Comparison of ENCODE assay signal across 22 mouse cellular contexts in the genomic region with DNA sequence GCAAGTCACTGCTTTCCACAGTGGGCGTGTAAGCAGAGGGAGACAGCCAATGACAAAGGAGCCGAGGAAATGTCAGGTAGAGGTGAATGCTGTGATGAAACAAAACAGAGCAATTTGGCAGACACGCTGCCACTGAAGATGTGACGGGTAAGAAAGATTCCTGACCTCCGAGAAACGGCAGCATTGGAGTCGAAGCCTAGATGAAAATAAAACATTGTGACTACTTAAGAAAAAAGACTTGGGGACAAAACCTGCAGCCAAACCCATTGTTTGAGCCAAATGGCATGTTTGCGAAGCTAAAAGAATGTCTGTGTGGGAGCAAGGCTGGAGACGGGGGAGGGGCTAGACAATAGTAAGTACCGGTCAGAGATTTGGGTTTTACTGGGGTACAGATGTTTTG.
DNase-seq lines count a peak whose midpoint lies in the region; ATAC-seq lines count a peak whose summit lies in the region.
"Had no signal": no experiment of that assay in that cellular context is flagged by ENCODE, and none has a peak within 500 bp of the region (broad histone marks: within the 10 kb centered on the region; RNA-seq: fewer than 3 reads in every experiment).

No protein-coding gene starts in this region.

- ATAC-seq in heart, embryonic 11.5 days (replicated peaks; ENCODE audit: insufficient number of reproducible peaks, low FRiP score, low TSS enrichment): no peak
- ATAC-seq in hindbrain, embryonic 14.5 days (ENCODE audit: low FRiP score): no peak
- ATAC-seq in hindbrain, embryonic 13.5 days (ENCODE audit: low FRiP score): no peak
- no peak for ATAC-seq in kidney, embryonic 16.5 days (ENCODE audit: low FRiP score, low TSS enrichment)
- ATAC-seq: forebrain, embryonic 13.5 days; forebrain, embryonic 16.5 days; Patski had no signal

- H3K4me2 ChIP-seq in heart, embryonic 11.5 days: no peak overlapping the region
- H3K4me2 ChIP-seq in hindbrain, embryonic 14.5 days (replicated peaks): 0 out of 2 replicates have a peak overlapping the region, but pooled peaks have one; percentile 3
- no peak overlapping the region for H3K4me2 ChIP-seq in hindbrain, embryonic 13.5 days
- H3K4me2 ChIP-seq in kidney, embryonic 16.5 days (replicated peaks; ENCODE audit: low read depth, low read length): no peak overlapping the region
- H3K4me2 ChIP-seq: forebrain, embryonic 13.5 days; hindbrain, embryonic 15.5 days had no signal

- H3K9ac ChIP-seq in heart, embryonic 11.5 days (ENCODE audit: low read depth, low read length): no peak overlapping the region
- no peak overlapping the region for H3K9ac ChIP-seq in hindbrain, embryonic 14.5 days
- H3K9ac ChIP-seq in hindbrain, embryonic 13.5 days: no peak overlapping the region
- no peak overlapping the region for H3K9ac ChIP-seq in kidney, embryonic 16.5 days (replicated peaks; ENCODE audit: low read length)
- H3K9ac ChIP-seq: forebrain, embryonic 13.5 days; hindbrain, embryonic 15.5 days had no signal

- peaks cover 19% of the 10 kb centered on the region for H3K4me1 ChIP-seq in heart, embryonic 10.5 days
- H3K4me1 ChIP-seq in heart, embryonic 11.5 days (ENCODE audit: control insufficient read depth, insufficient read depth, low read length): 0 out of 2 replicates have a peak, but pooled peaks cover 3% of the 10 kb centered on the region
- H3K4me1 ChIP-seq in hindbrain, embryonic 14.5 days (replicated peaks; ENCODE audit: control insufficient read depth, insufficient read depth, low read length): no peaks in the 10 kb centered on the region
- H3K4me1 ChIP-seq in hindbrain, embryonic 13.5 days (replicated peaks): peaks cover 5% of the 10 kb centered on the region; the same call in 1 of the 2 replicates
- 0 out of 2 replicates have a peak, but pooled peaks cover 6% of the 10 kb centered on the region for H3K4me1 ChIP-seq in kidney, embryonic 16.5 days (ENCODE audit: insufficient read depth, low read length)
- H3K4me1 ChIP-seq: hindbrain, embryonic 15.5 days had no signal

- H3K27me3 ChIP-seq in heart, embryonic 10.5 days (ENCODE audit: insufficient read depth, poor library complexity, severe bottlenecking): no peaks in the 10 kb centered on the region
- H3K27me3 ChIP-seq in heart, embryonic 11.5 days (ENCODE audit: control insufficient read depth, insufficient read depth, low read length): no peaks in the 10 kb centered on the region
- no peaks in the 10 kb centered on the region for H3K27me3 ChIP-seq in hindbrain, embryonic 14.5 days (ENCODE audit: control insufficient read depth, insufficient read depth, low read length)
- no peaks in the 10 kb centered on the region for H3K27me3 ChIP-seq in hindbrain, embryonic 13.5 days
- no peaks in the 10 kb centered on the region for H3K27me3 ChIP-seq in kidney, embryonic 16.5 days (ENCODE audit: insufficient read depth, low read length)
- H3K27me3 ChIP-seq: forebrain, embryonic 13.5 days; hindbrain, embryonic 15.5 days had no signal

- H3K4me3 ChIP-seq in heart, embryonic 10.5 days: no peak overlapping the region
- no peak overlapping the region for H3K4me3 ChIP-seq in heart, embryonic 11.5 days (ENCODE audit: low read depth, low read length)
- H3K4me3 ChIP-seq in hindbrain, embryonic 14.5 days (replicated peaks; ENCODE audit: low read length): no peak overlapping the region
- no peak overlapping the region for H3K4me3 ChIP-seq in hindbrain, embryonic 13.5 days
- no peak overlapping the region for H3K4me3 ChIP-seq in kidney, embryonic 16.5 days (ENCODE audit: low read length)
- H3K4me3 ChIP-seq: forebrain, embryonic 10.5 days; forebrain, embryonic 13.5 days; hindbrain, embryonic 10.5 days; hindbrain, embryonic 15.5 days had no signal

- H3K27ac ChIP-seq in heart, embryonic 10.5 days: no peak overlapping the region
- no peak overlapping the region for H3K27ac ChIP-seq in heart, embryonic 11.5 days (ENCODE audit: low read depth, low read length)
- H3K27ac ChIP-seq in hindbrain, embryonic 14.5 days: no peak overlapping the region
- H3K27ac ChIP-seq in hindbrain, embryonic 13.5 days: no peak overlapping the region
- H3K27ac ChIP-seq in kidney, embryonic 16.5 days (ENCODE audit: low read length): peak overlapping the region; percentile 78
- H3K27ac ChIP-seq: forebrain, embryonic 10.5 days; forebrain, embryonic 13.5 days; hindbrain, embryonic 10.5 days; hindbrain, embryonic 15.5 days had no signal

- H3K9me3 ChIP-seq in heart, embryonic 10.5 days: no peaks in the 10 kb centered on the region
- no peaks in the 10 kb centered on the region for H3K9me3 ChIP-seq in heart, embryonic 11.5 days (replicated peaks; ENCODE audit: control insufficient read depth, low read length)
- H3K9me3 ChIP-seq in hindbrain, embryonic 14.5 days (ENCODE audit: control insufficient read depth, low read length): no peaks in the 10 kb centered on the region
- H3K9me3 ChIP-seq in hindbrain, embryonic 13.5 days: no peaks in the 10 kb centered on the region
- no peaks in the 10 kb centered on the region for H3K9me3 ChIP-seq in kidney, embryonic 16.5 days (ENCODE audit: low read length)
- H3K9me3 ChIP-seq: forebrain, embryonic 10.5 days; forebrain, embryonic 13.5 days; hindbrain, embryonic 10.5 days; hindbrain, embryonic 15.5 days had no signal

- WGBS in heart, embryonic 10.5 days: 59% methylated on average over 10 of the region's 10 CpGs
- WGBS in heart, embryonic 11.5 days (ENCODE audit: insufficient replicate concordance): 56% methylated on average over 10 of the region's 10 CpGs
- WGBS in hindbrain, embryonic 14.5 days: 50% methylated on average over 10 of the region's 10 CpGs
- WGBS in hindbrain, embryonic 13.5 days: 41% methylated on average over 10 of the region's 10 CpGs
- 65% methylated on average over 10 of the region's 10 CpGs for WGBS in kidney, embryonic 16.5 days

- no peaks in the 10 kb centered on the region for H3K36me3 ChIP-seq in heart, embryonic 10.5 days
- H3K36me3 ChIP-seq in heart, embryonic 11.5 days (ENCODE audit: control insufficient read depth, insufficient read depth, low read length): no peaks in the 10 kb centered on the region
- H3K36me3 ChIP-seq in hindbrain, embryonic 14.5 days (replicated peaks; ENCODE audit: control insufficient read depth, insufficient read depth): no peaks in the 10 kb centered on the region
- H3K36me3 ChIP-seq in hindbrain, embryonic 13.5 days: no peaks in the 10 kb centered on the region
- no peaks in the 10 kb centered on the region for H3K36me3 ChIP-seq in kidney, embryonic 16.5 days (ENCODE audit: insufficient read depth, low read length)
- H3K36me3 ChIP-seq: forebrain, embryonic 10.5 days; G1E; hindbrain, embryonic 10.5 days; hindbrain, embryonic 15.5 days had no signal

- DNase-seq in heart, embryonic 10.5 days (ENCODE audit: low spot score): peak; percentile 62
- DNase-seq in hindbrain, embryonic 14.5 days (ENCODE audit: low spot score): no peak
- DNase-seq in kidney, postnatal 4 days: no peak
- DNase-seq: adrenal gland, postnatal 10 days; adrenal gland, postnatal 36 days; B cell, adult 2 months; cerebellum, adult 18-20 months; cerebellum, adult 9-10 months; cerebellum, postnatal 14 days; gastrocnemius, postnatal 10 days; gastrocnemius, postnatal 36 days; heart, postnatal 14 days had no signal
